Mouse (Mus musculus): Measurements from ENCODE around the gene Polg2. TPM values are rescaled to one million over a fixed set of nuclear protein-coding genes. Genes with fewer than 3 reads are reported as not detected.

Gene Polg2
- total RNA-seq, 1 experiment from 2014 or later, result 16.0 TPM

Other genes with a start within 250 kb of the Polg2 start
- 28.1 and 45.7 TPM in 2 replicates for gene Tex2, start 166.1 kb downstream of the Polg2 start, total RNA-seq (2017)
- gene Pecam1, start 28.9 kb downstream of the Polg2 start, total RNA-seq (2017), result 46.2 and 50.2 TPM in 2 replicates
- 50.2 and 51.9 TPM in 2 replicates for gene Milr1, start 28.3 kb downstream of the Polg2 start, total RNA-seq (2017)
- 1,945 and 2,149 TPM in 2 replicates for gene Ddx5, start 9.6 kb upstream of the Polg2 start, total RNA-seq (2017)
- 25.3 and 53.4 TPM in 2 replicates for gene Cep95, start 9.7 kb upstream of the Polg2 start, total RNA-seq (2017)
- 46.9 and 50.8 TPM in 2 replicates for gene Smurf2, start 141.2 kb upstream of the Polg2 start, total RNA-seq (2017)
- gene Kpna2, start 220.0 kb upstream of the Polg2 start, total RNA-seq (2017), result 104 and 116 TPM in 2 replicates
- gene 1810010H24Rik, start 246.1 kb upstream of the Polg2 start, total RNA-seq (2017), result 1.4 TPM in 1 of 2 replicates, not detected in the other